Mouse (Mus musculus): ENCODE measurements around the gene Tnrc6a. TPM values are rescaled to one million over a fixed set of nuclear protein-coding genes. Genes with fewer than 3 reads are reported as not detected.

Tnrc6a gene
- total RNA-seq, 2 experiments from 2014 or later: 58.4 to 58.8 TPM

GRCm38 (mm10) chr7:123220633-123220942 lies 96.9 kb downstream of the Tnrc6a start:
- no peak for DNase-seq (ENCODE audit: low spot score in 2 of 2)

DNA sequence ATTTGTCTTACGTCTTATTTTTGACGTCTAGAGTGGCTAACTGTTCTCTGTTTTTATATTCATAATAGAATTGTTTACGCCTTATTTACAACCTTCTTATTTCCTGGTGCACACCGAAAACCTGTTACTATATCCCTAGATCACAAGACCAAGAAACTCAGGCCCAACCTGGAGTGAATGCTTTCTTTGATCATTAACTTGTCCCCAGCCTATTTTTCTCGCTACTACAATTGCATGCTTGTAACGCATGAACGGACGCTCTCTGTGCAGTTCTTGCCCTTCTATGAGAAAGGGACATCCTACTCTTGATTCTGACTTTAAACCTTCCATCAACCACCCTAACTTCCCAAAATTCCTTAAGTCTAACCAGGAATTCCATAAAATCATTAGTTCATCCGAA lies 100.4 kb downstream of the Tnrc6a start:
- DNase-seq (ENCODE audit: low spot score in 2 of 2): no peak

GRCm38 (mm10) chr7:123225159-123225558 lies 101.5 kb downstream of the Tnrc6a start:
- no peak for DNase-seq (ENCODE audit: low spot score in 2 of 2)

DNA sequence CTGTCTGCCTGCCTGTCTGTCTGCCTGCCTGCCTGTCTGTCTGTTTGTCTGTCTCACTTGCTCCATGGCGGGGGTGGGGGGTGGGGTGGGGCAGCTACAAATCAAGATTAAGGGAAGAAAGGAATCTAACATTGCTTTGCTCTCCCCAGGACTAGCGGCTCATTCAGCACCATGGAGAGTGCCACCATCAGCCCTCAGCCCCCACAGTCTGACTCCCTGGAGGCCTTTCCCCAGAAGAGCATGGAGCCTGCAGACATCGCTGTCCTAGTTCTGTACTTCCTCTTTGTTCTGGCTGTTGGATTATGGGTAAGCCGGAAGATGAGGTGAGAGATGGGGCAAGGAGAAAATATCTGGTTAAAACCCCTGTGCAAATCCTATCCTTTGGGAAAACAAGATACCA lies 111.8 kb downstream of the Tnrc6a start:
- peak in 1 of 2 experiments; percentile 26 for DNase-seq (ENCODE audit: low spot score in 2 of 2)

- no peak for DNase-seq (ENCODE audit: low spot score in 2 of 2)
Observed at GRCm38 (mm10) chr7:123238621-123239020, 114.9 kb downstream of the Tnrc6a start.

DNA sequence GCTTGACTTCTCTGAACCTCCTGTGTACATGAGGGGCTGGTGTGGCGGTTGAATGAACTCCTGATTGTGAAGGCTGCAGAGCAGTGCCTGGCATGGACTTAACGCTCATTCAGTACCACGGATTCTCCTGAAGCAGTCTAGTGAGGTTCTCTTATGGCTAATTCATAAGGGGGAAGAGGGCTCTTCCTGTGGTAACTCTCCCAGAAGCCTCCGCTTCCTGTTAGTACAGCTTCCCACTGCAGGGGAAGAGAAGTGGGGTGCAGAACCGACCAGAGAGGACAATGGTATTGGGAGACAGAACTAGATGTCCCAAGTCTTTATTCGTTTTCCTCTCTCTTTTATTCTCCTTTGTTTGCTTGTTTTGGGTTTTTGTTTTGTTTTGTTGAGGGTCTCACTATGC lies 116.4 kb downstream of the Tnrc6a start:
- DNase-seq (ENCODE audit: low spot score in 2 of 2): no peak

- DNase-seq (ENCODE audit: low spot score in 2 of 2): no peak
Observed at GRCm38 (mm10) chr7:123242241-123242640, 118.6 kb downstream of the Tnrc6a start.

GRCm38 (mm10) chr7:123244833-123245232 lies 121.1 kb downstream of the Tnrc6a start:
- no peak for DNase-seq (ENCODE audit: low spot score in 2 of 2)

Other genes starting within 250 kb of the Tnrc6a start
- gene Rbbp6, start 158.2 kb upstream of the Tnrc6a start, total RNA-seq (2021): 10 to 100 TPM; 64.8 to 68.6 TPM
- under 1 TPM in 1 of 2 experiments, not detected in 1; 0.25 TPM for gene Slc5a11, start 90.9 kb downstream of the Tnrc6a start, total RNA-seq (2021)
- 10 to 100 TPM; 86.6 to 87.0 TPM for gene Lcmt1, start 245.9 kb downstream of the Tnrc6a start, total RNA-seq (2021)
- gene Arhgap17, start 246.0 kb downstream of the Tnrc6a start, total RNA-seq (2021): 10 to 100 TPM; 16.6 to 27.2 TPM

All from layer of hippocampus, postnatal 10 days (tissue).